Mouse (Mus musculus) stomach, postnatal 0 days (tissue): ENCODE measurements at regions not wholly inside any gene's neighbourhood (a gene's known extent, or its start where the extent isn't known, plus 50 kb on each side); places are given as distances from the start of the nearest gene placed in this dataset.

Source experiments
- CTCF ChIP-seq: IDR thresholded peaks from 2 replicates; pipeline ENCODE4 v1.5.1; 2016; ENCODE audit warnings: antibody characterized with exemption, low read depth, mild to moderate bottlenecking, moderate library complexity
- EP300 ChIP-seq: optimal IDR thresholded peaks from 2 replicates; pipeline ENCODE3; 2016; ENCODE audit warnings: antibody characterized with exemption

DNA sequence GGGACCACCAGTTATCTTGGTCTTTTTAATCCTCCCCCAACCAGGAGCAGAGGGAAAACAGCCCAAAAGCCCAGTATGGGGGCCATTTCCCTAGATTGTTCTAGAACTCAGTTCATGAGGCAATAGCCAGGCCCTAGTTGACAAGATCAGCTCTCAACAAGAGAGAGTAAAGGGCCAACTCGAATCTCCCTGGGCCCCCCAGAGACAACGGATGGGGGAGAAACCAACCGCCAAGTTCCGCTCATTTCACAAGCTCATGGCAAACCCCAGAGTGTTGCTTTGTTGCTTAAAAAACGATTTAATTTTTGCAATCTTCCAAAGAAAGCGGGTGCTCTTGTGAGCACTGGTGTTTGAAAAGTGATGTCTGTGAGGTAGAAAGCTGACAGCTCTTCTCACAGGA lies 108.5 kb upstream of the Irf2bp2 start:
- TF ChIP-seq CTCF = no peak
- no peak for TF ChIP-seq EP300
